Mouse (Mus musculus) neural tube, embryonic 14.5 days (tissue): ENCODE results near the gene Ilvbl. TPM values are rescaled to one million over a fixed set of nuclear protein-coding genes. Genes with fewer than 3 reads are reported as not detected.
"Not testable (repeated sequence)": the region's sequence is repeated elsewhere in the genome, so short reads cannot be mapped to it uniquely, and the experiment has no call there.

Experiments
- ATAC-seq: fragments of 200-750 bp; cut with Nextera tagmentation; 2 replicates; pipeline ENCODE4 v1.8.0; 2017; ENCODE audit warnings: low read depth, mild to moderate bottlenecking, moderate TSS enrichment, moderate library complexity
- H3K27ac ChIP-seq: fragments of 300-500 bp; sonication (generic); 2 replicates; pipeline ENCODE4 v1.5.1; 2014; ENCODE audit warnings: low read depth, mild to moderate bottlenecking, control low read depth, low read length, moderate library complexity, mixed read lengths
- H3K27me3 ChIP-seq: fragments of 300-500 bp; sonication (generic); 2 replicates; pipeline ENCODE4 v1.6.1; 2014; ENCODE audit warnings: low read length; ENCODE audit not compliant: control insufficient read depth, insufficient read depth
- H3K36me3 ChIP-seq: fragments of 300-500 bp; sonication (generic); 2 replicates; pipeline ENCODE4 v1.6.1; 2014; ENCODE audit warnings: low read length, mixed read lengths; ENCODE audit not compliant: control insufficient read depth, insufficient read depth
- H3K4me1 ChIP-seq: fragments of 300-500 bp; sonication (generic); 2 replicates; pipeline ENCODE4 v1.6.1; 2014; ENCODE audit warnings: low read length; ENCODE audit not compliant: control insufficient read depth, insufficient read depth
- H3K4me2 ChIP-seq: fragments of 300-500 bp; sonication (generic); 2 replicates; pipeline ENCODE4 v1.6.1; 2014; ENCODE audit warnings: mild to moderate bottlenecking, low read depth, low read length, control low read depth
- H3K4me3 ChIP-seq: fragments of 300-500 bp; sonication (generic); 2 replicates; pipeline ENCODE4 v1.5.1; 2014; ENCODE audit warnings: low read depth, low read length, control low read depth, mixed read lengths
- H3K9ac ChIP-seq: fragments of 300-500 bp; sonication (generic); replicated peaks from 2 replicates; pipeline ENCODE4 v1.6.1; 2014; ENCODE audit warnings: low read depth, mild to moderate bottlenecking, control low read depth, low read length, mixed read lengths
- H3K9me3 ChIP-seq: fragments of 300-500 bp; sonication (generic); 2 replicates; pipeline ENCODE4 v1.6.1; 2016; ENCODE audit warnings: low read length; ENCODE audit not compliant: control insufficient read depth
- WGBS: fragments of 180-500 bp; shearing (Covaris S2); extraction: QIAGEN DNeasy Blood & Tissue Kit; methylation state at CpG from one replicate; pipeline ENCODE4 v1.1.7; 2014; 5-methylcytosine and 5-hydroxymethylcytosine counted together
- polyA plus RNA-seq: library from polyadenylated mRNA; unstranded; fragments of >200 nt; fragmentation: Nextera tagmentation; extraction: Ambion mirVana; gene quantifications from 2 replicates; pipeline ENCODE4 v1.2.1, GENCODE M21; 2014

The Ilvbl gene
- 42.7 and 46.3 TPM in 2 replicates for polyA plus RNA-seq

GRCm38 (mm10) chr10:78574250-78575104, at the start of gene Ilvbl:
Gene Ilvbl (plus strand): TSS chr10:78574346.
- Histone ChIP-seq H3K27ac (peak within 1 kb of the TSS; percentile 82), H3K4me3 (peak within 1 kb of the TSS; percentile 58), H3K9ac (peak within 1 kb of the TSS; percentile 70), H3K4me1 (peaks cover 7% of the 10 kb centered on the region), H3K9me3 (no peaks in the 10 kb centered on the region), H3K27me3 (no peaks in the 10 kb centered on the region), H3K36me3 (peaks cover 11% of the 10 kb centered on the region; the same call in 1 of the 2 replicates), H3K4me2 (peak within 1 kb of the TSS; percentile 65)
- ATAC-seq: peak; percentile 92
- WGBS: under 1% methylated on average over 51 of the region's 51 CpGs

GRCm38 (mm10) chr10:78525071-78525470, 49.1 kb upstream of the Ilvbl start:
- not testable (repeated sequence) for H3K9me3 ChIP-seq, H3K9ac ChIP-seq, H3K4me3 ChIP-seq, H3K4me1 ChIP-seq, H3K27ac ChIP-seq, H3K4me2 ChIP-seq, H3K36me3 ChIP-seq, H3K27me3 ChIP-seq, ATAC-seq
- 58% methylated on average over 3 of the region's 3 CpGs for WGBS

GRCm38 (mm10) chr10:78525511-78525910, 48.6 kb upstream of the Ilvbl start:
- WGBS: 71% methylated on average over 4 of the region's 4 CpGs
- H3K4me1 ChIP-seq: no peaks in the 10 kb centered on the region
- H3K36me3 ChIP-seq: no peaks in the 10 kb centered on the region
- no peak overlapping the region for H3K4me2 ChIP-seq
- ATAC-seq: no peak
- no peak overlapping the region for H3K9ac ChIP-seq
- no peak overlapping the region for H3K27ac ChIP-seq
- no peak overlapping the region for H3K4me3 ChIP-seq
- H3K9me3 ChIP-seq: no peaks in the 10 kb centered on the region
- no peaks in the 10 kb centered on the region for H3K27me3 ChIP-seq

- Histone ChIP-seq H3K4me1 (no peaks in the 10 kb centered on the region), H3K9me3 (no peaks in the 10 kb centered on the region), H3K36me3 (no peaks in the 10 kb centered on the region), H3K9ac (no peak overlapping the region), H3K4me3 (no peak overlapping the region), H3K27ac (no peak overlapping the region), H3K4me2 (no peak overlapping the region), H3K27me3 (no peaks in the 10 kb centered on the region)
- ATAC-seq: no peak
- WGBS: 76% methylated on average over 2 of the region's 2 CpGs
These were observed 33.2 kb upstream of the Ilvbl start for GRCm38 (mm10) chr10:78540943-78541342.

GRCm38 (mm10) chr10:78565070-78565469, 9.1 kb upstream of the Ilvbl start:
- H3K9ac ChIP-seq: no peak overlapping the region
- WGBS: 93% methylated on average over 1 of the region's 1 CpGs
- no peaks in the 10 kb centered on the region for H3K9me3 ChIP-seq
- H3K4me1 ChIP-seq: no peaks in the 10 kb centered on the region
- no peaks in the 10 kb centered on the region for H3K36me3 ChIP-seq
- H3K27ac ChIP-seq: no peak overlapping the region
- H3K4me2 ChIP-seq: no peak overlapping the region
- no peak overlapping the region for H3K4me3 ChIP-seq
- ATAC-seq: no peak
- H3K27me3 ChIP-seq: no peaks in the 10 kb centered on the region

- Histone ChIP-seq H3K36me3 (no peaks in the 10 kb centered on the region), H3K9me3 (no peaks in the 10 kb centered on the region), H3K27ac (no peak overlapping the region), H3K4me2 (no peak overlapping the region), H3K4me3 (no peak overlapping the region), H3K9ac (no peak overlapping the region), H3K4me1 (no peaks in the 10 kb centered on the region), H3K27me3 (no peaks in the 10 kb centered on the region)
- WGBS: 89% methylated on average over 3 of the region's 3 CpGs
- no peak for ATAC-seq
These were observed 5.0 kb upstream of the Ilvbl start for GRCm38 (mm10) chr10:78569191-78569590.

GRCm38 (mm10) chr10:78569686-78570085, 4.5 kb upstream of the Ilvbl start:
- 61% methylated on average over 3 of the region's 3 CpGs for WGBS

GRCm38 (mm10) chr10:78570416-78570815, 3.7 kb upstream of the Ilvbl start:
- ATAC-seq: no peak
- H3K4me1 ChIP-seq: peaks cover 3% of the 10 kb centered on the region
- no peaks in the 10 kb centered on the region for H3K9me3 ChIP-seq
- H3K4me3 ChIP-seq: no peak overlapping the region
- no peak overlapping the region for H3K4me2 ChIP-seq
- H3K36me3 ChIP-seq: no peaks in the 10 kb centered on the region
- H3K27me3 ChIP-seq: no peaks in the 10 kb centered on the region
- H3K27ac ChIP-seq: no peak overlapping the region
- 66% methylated on average over 6 of the region's 6 CpGs for WGBS
- H3K9ac ChIP-seq: no peak overlapping the region

More at GRCm38 (mm10) chr10:78569686-78570085, 4.5 kb upstream of the Ilvbl start:
- Histone ChIP-seq H3K4me2 (no peak overlapping the region), H3K9me3 (no peaks in the 10 kb centered on the region), H3K27me3 (no peaks in the 10 kb centered on the region), H3K9ac (no peak overlapping the region), H3K4me3 (no peak overlapping the region), H3K4me1 (no peaks in the 10 kb centered on the region), H3K36me3 (no peaks in the 10 kb centered on the region), H3K27ac (no peak overlapping the region)
- ATAC-seq: no peak

GRCm38 (mm10) chr10:78570897-78571296, 3.2 kb upstream of the Ilvbl start:
- H3K9me3 ChIP-seq: no peaks in the 10 kb centered on the region
- ATAC-seq: no peak
- no peak overlapping the region for H3K4me2 ChIP-seq
- no peak overlapping the region for H3K4me3 ChIP-seq
- H3K27me3 ChIP-seq: no peaks in the 10 kb centered on the region
- no peaks in the 10 kb centered on the region for H3K36me3 ChIP-seq
- H3K4me1 ChIP-seq: peaks cover 7% of the 10 kb centered on the region
- no peak overlapping the region for H3K27ac ChIP-seq
- 52% methylated on average over 2 of the region's 2 CpGs for WGBS
- H3K9ac ChIP-seq: no peak overlapping the region
